12 mouse cellular contexts compared by ENCODE assay signal in the genomic region with DNA sequence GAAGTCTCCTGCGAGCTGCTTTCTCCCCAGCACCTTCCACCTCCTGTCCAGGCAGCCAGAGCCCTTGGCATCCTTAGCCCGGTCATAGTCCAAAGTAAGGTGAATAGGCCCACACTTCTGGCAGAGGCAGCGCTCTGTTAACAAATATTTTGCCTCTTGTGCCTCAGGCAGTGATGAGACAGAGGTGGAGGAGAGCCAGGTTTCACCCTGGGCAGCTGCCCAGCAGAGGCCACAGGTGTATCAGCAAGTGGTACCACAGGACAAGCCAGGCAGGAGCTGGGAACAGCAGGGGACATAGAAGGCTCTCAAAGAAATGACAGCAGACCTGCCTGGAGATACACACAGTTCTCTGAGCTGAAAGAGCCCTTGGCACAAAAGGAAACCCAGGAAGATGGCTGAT.
"Had no signal": no experiment of that assay in that cellular context is flagged by ENCODE, and none has a peak within 500 bp of the region (broad histone marks: within the 10 kb centered on the region; RNA-seq: fewer than 3 reads in every experiment).

No protein-coding gene starts in this region.

- H3K4me2 ChIP-seq: hindbrain, embryonic 15.5 days; midbrain, embryonic 12.5 days had no signal

- DNase-seq: layer of hippocampus, postnatal 36 days; lung, adult 2 months; lung, postnatal 4 days; right cerebral cortex, adult 18-20 months; right cerebral cortex, postnatal 25 days; thymus, postnatal 36 days had no signal

- H3K36me3 ChIP-seq: hindbrain, embryonic 15.5 days; midbrain, embryonic 12.5 days had no signal

- H3K9me3 ChIP-seq: hindbrain, embryonic 15.5 days; megakaryocyte, embryonic 14.5 days; midbrain, embryonic 12.5 days had no signal

- H3K9ac ChIP-seq: hindbrain, embryonic 15.5 days; liver, embryonic 14.5 days; midbrain, embryonic 12.5 days had no signal

- ATAC-seq: intestine, embryonic 16.5 days; lung, postnatal 0 days had no signal

- H3K4me3 ChIP-seq: hindbrain, embryonic 15.5 days; megakaryocyte, embryonic 14.5 days; midbrain, embryonic 12.5 days had no signal

- H3K27ac ChIP-seq: hindbrain, embryonic 15.5 days; liver, embryonic 14.5 days; midbrain, embryonic 12.5 days had no signal
